Mouse (Mus musculus): ENCODE results near the gene Trub2.
A peak's percentile ranks its signal among the peaks of the same experiment; 100 is the strongest.

DNA sequence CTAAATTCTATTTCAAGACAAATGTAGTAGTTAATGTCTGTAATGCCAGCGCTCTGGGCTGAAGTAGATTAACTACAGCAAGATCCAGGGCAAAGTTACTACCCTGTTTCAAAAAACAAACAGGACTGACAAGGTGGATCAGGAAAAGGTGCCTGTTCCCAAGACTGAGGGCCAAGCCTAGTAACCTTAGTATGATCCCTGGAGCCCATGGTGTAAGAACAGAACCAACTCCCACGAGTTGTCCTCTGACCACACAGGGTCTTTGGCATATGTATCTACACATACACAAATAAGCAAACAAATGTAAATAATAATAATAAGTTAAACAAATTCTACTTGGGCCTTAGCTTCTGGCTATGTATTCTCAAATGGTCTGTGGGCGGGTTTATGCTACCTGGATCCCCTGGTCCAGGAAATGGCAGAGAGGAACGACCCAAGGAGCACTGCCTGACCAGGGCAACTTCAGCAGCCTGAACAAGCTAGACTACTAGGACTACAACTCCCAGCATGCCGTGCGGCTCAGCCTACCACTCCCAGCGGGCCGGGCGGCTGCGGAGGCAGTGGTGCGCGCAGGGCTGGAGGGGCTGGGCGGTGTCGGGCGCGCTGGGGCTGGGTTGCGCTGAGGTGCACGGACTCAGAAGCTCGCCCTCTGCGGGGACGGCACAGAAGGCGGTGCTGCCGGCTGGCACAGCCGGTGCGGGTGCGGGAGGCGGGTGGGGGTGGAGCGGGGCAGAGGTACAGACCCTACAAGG is 13.9 kb upstream of the Trub2 start, which contains the start of gene Slc27a4:
- TF ChIP-seq POLR2AphosphoS5 (IDR thresholded peaks at IDR 0.05; ENCODE audit: borderline replicate concordance, low read depth, low read length) (no peak), TBP (IDR thresholded peaks at IDR 0.05; ENCODE audit: low read depth, low read length) (no peak), TCF12 (IDR thresholded peaks at IDR 0.05; ENCODE audit: low read depth, low read length) (peak; percentile 34; the same call in 1 of the 2 replicates), KAT2A (conservative IDR thresholded peaks at IDR 0.05; ENCODE audit: low read depth, low read length) (peak; percentile 89; the same call in 1 of the 2 replicates), MAFK (IDR thresholded peaks at IDR 0.05; ENCODE audit: borderline replicate concordance, low read depth, low read length) (no peak), POLR2A (IDR thresholded peaks at IDR 0.05; ENCODE audit: control insufficient read depth in 1 of 2, insufficient read depth in 1 of 2, low read depth in 1 of 2, low read length in 2 of 2, poor library complexity in 1 of 2) (peak; percentile 69 to 73; a peak in 2 of 4 replicates), SIN3A (IDR thresholded peaks at IDR 0.05; ENCODE audit: low read length) (peak; percentile 72), CTCF (IDR thresholded peaks at IDR 0.05 in 2 of 3, conservative IDR thresholded peaks at IDR 0.05 in 1 of 3; ENCODE audit: control insufficient read depth in 1 of 3, insufficient read depth in 1 of 3, low read depth in 2 of 3, low read length in 3 of 3, poor library complexity in 1 of 3, severe bottlenecking in 1 of 3) (no peak), NRF1 (IDR thresholded peaks at IDR 0.05; ENCODE audit: insufficient read depth, low read depth, low read length, poor library complexity, severe bottlenecking) (peak; percentile 73), CHD2 (IDR thresholded peaks at IDR 0.05; ENCODE audit: low read length) (no peak)

Data from MEL (cell line).